Mouse (Mus musculus) frontal cortex, adult 2 months (tissue): ENCODE measurements around the gene Spam1. TPM values are rescaled to one million over a fixed set of nuclear protein-coding genes. Genes with fewer than 3 reads are reported as not detected.

Experiments
- DNase-seq, 2 experiments: peaks; one replicate each; pipeline ENCODE4 v3.0.0; 2022; ENCODE audit warnings: low spot score in 1 of 2; ENCODE audit errors: extremely low spot score in 1 of 2
- polyA plus RNA-seq: library from polyadenylated mRNA; depleted of rRNA; stranded (reverse); fragments of >200 nt; gene quantifications from 2 replicates; pipeline ENCODE4 v1.2.3, GENCODE M21; 2012; rRNA removed

Gene Spam1
- polyA plus RNA-seq: not detected in 2 replicates

- DNase-seq: no peak
Measured at GRCm38 (mm10) chr6:24790888-24791287, at the start of gene Spam1. Gene Spam1 (plus strand): TSS chr6:24791188.

GRCm38 (mm10) chr6:24748029-24748428, 43.0 kb upstream of the Spam1 start, which contains the start of gene Hyal4:
Gene Hyal4 (plus strand): TSS chr6:24748329.
- DNase-seq: no peak

- no peak for DNase-seq
Measured at GRCm38 (mm10) chr6:24759281-24759680, 31.7 kb upstream of the Spam1 start.

- no peak for DNase-seq
Measured at GRCm38 (mm10) chr6:24766261-24766660, 24.7 kb upstream of the Spam1 start.

- no peak for DNase-seq
Measured at GRCm38 (mm10) chr6:24779182-24779581, 11.8 kb upstream of the Spam1 start.

- no peak for DNase-seq
Measured at GRCm38 (mm10) chr6:24822070-24822469, 31.1 kb downstream of the Spam1 start.

Other genes with a start within 250 kb of the Spam1 start
- not detected in 2 replicates for gene Lmod2, start 193.4 kb upstream of the Spam1 start, polyA plus RNA-seq
- 55.3 and 57.4 TPM in 2 replicates for gene Wasl, start 126.2 kb upstream of the Spam1 start, polyA plus RNA-seq
- gene Hyal6, start 57.9 kb upstream of the Spam1 start, polyA plus RNA-seq: not detected in 2 replicates
- not detected in 2 replicates for gene Hyal4, start 42.9 kb upstream of the Spam1 start, polyA plus RNA-seq
- gene Hyal5, start 66.8 kb downstream of the Spam1 start, polyA plus RNA-seq: not detected in 2 replicates
- gene Tmem229a, start 165.1 kb downstream of the Spam1 start, polyA plus RNA-seq: 29.3 and 29.8 TPM in 2 replicates